Mouse (Mus musculus) fibroblast of lung, adult 2 months (primary cell): ENCODE results near the gene Cubn.

ENCODE experiments used
- DNase-seq: peaks from one replicate; pipeline ENCODE4 v3.0.0-alpha.2; 2011; ENCODE audit warnings: low read depth

The Cubn gene

GRCm38 (mm10) chr2:13357885-13358552 lies 133.6 kb downstream of the Cubn start:
- no peak for DNase-seq

GRCm38 (mm10) chr2:13352775-13353174 lies 138.8 kb downstream of the Cubn start:
- DNase-seq, result no peak

GRCm38 (mm10) chr2:13352112-13352728 lies 139.4 kb downstream of the Cubn start:
- DNase-seq, result no peak

- DNase-seq, result no peak
Observed at GRCm38 (mm10) chr2:13342325-13342926, 149.2 kb downstream of the Cubn start.

GRCm38 (mm10) chr2:13335446-13335845 lies 156.2 kb downstream of the Cubn start:
- DNase-seq, result no peak

GRCm38 (mm10) chr2:13329754-13330417 lies 161.7 kb downstream of the Cubn start:
- DNase-seq, result no peak

GRCm38 (mm10) chr2:13303376-13303775 lies 188.2 kb downstream of the Cubn start:
- no peak for DNase-seq

GRCm38 (mm10) chr2:13299031-13299430 lies 192.6 kb downstream of the Cubn start:
- peak; percentile 32 for DNase-seq

- no peak for DNase-seq
Observed at GRCm38 (mm10) chr2:13297733-13298132, 193.9 kb downstream of the Cubn start.

GRCm38 (mm10) chr2:13290661-13291060 lies 201.0 kb downstream of the Cubn start:
- DNase-seq, result no peak

GRCm38 (mm10) chr2:13290070-13290469 lies 201.5 kb downstream of the Cubn start:
- no peak for DNase-seq

- no peak for DNase-seq
Observed at GRCm38 (mm10) chr2:13278114-13278862, 213.3 kb downstream of the Cubn start.

- no peak for DNase-seq
Observed at GRCm38 (mm10) chr2:13275874-13276273, 215.7 kb downstream of the Cubn start.

GRCm38 (mm10) chr2:13271165-13271957 lies 220.3 kb downstream of the Cubn start, which contains the start of gene Rsu1:
TSS of gene Rsu1 (minus strand) at chr2:13271415.
- peak; percentile 100 for DNase-seq

GRCm38 (mm10) chr2:13270736-13271135 lies 220.9 kb downstream of the Cubn start:
- no peak for DNase-seq

- DNase-seq, result no peak
Observed at GRCm38 (mm10) chr2:13268681-13269293, 222.8 kb downstream of the Cubn start.

GRCm38 (mm10) chr2:13264875-13265274 lies 226.7 kb downstream of the Cubn start:
- DNase-seq, result no peak

- no peak for DNase-seq
Observed at GRCm38 (mm10) chr2:13263150-13263549, 228.5 kb downstream of the Cubn start.

GRCm38 (mm10) chr2:13258606-13259005 lies 233.0 kb downstream of the Cubn start:
- DNase-seq, result no peak

- no peak for DNase-seq
Observed at GRCm38 (mm10) chr2:13240711-13241110, 250.9 kb downstream of the Cubn start.
